Mouse (Mus musculus) stomach, postnatal 0 days (tissue): ENCODE measurements at regions not wholly inside any gene's neighbourhood (a gene's known extent, or its start where the extent isn't known, plus 50 kb on each side); places are given as distances from the start of the nearest gene placed in this dataset.

ENCODE experiments used
- CTCF ChIP-seq: IDR thresholded peaks from 2 replicates; pipeline ENCODE4 v1.5.1; 2016; ENCODE audit warnings: antibody characterized with exemption, low read depth, mild to moderate bottlenecking, moderate library complexity
- EP300 ChIP-seq: optimal IDR thresholded peaks from 2 replicates; pipeline ENCODE3; 2016; ENCODE audit warnings: antibody characterized with exemption

DNA sequence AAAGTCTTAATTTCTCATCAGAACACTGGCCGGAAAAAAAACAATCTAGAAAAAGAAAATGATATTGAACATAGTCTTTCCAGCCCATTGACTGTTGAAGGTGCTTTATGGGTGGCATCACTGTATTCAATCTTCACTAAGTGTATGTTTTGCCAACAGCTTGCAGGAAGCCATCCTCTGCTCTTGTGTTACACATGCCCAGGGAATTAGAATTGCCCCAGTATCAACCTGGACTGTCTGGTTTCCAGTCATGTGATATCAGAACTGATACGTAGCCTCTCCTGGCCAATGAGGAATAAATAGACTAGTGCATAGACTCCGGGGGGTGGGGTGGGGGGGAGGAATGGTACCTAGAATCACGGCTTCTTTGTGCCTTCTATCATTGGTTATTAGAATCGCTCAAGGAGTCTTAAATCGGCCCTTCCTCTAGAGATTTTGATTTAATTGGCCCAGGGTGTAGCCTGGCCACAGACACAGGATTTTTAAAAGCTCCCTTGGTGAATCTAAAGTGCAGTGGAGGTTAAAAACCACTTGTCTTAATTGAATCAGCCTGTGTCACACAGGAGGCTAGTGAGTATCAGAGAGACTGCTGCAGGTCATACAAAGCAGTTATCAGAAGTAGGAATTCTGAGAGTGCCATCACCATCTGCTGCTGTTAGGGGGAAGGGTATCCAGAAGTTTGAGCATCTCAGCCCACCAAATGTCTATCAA lies 218.0 kb upstream of the Klf3 start:
- no peak for TF ChIP-seq EP300
- TF ChIP-seq CTCF, result no peak
